Mouse (Mus musculus): ENCODE results near the gene Klhl18. TPM values are rescaled to one million over a fixed set of nuclear protein-coding genes. Genes with fewer than 3 reads are reported as not detected.

Klhl18 gene
- total RNA-seq, 2 experiments from 2014 or later, result 12.4 to 14.0 TPM

Other genes starting within 250 kb of the Klhl18 start
- under 1 TPM in 1 of 2 experiments, not detected in 1; 0.39 TPM for gene Cspg5, start 232.9 kb downstream of the Klhl18 start, total RNA-seq (2021)
- 1 to 10 TPM; 1.8 to 2.7 TPM for gene Elp6, start 171.5 kb downstream of the Klhl18 start, total RNA-seq (2021)
- gene Scap, start 143.4 kb downstream of the Klhl18 start, total RNA-seq (2021), result 10 to 100 TPM; 23.8 to 31.3 TPM
- 10 to 100 TPM; 13.4 to 14.6 TPM for gene Ptpn23, start 68.5 kb downstream of the Klhl18 start, total RNA-seq (2021)
- not detected for gene Ngp, start 56.9 kb downstream of the Klhl18 start, total RNA-seq (2021)
- 1 to 10 TPM in 1 of 2 experiments, under 1 TPM in 1; 0.27 to 1.3 TPM for gene Kif9, start 264 bp upstream of the Klhl18 start, total RNA-seq (2021)
- gene Setd2, start 55.9 kb upstream of the Klhl18 start, total RNA-seq (2021), result 10 to 100 TPM; 39.7 to 40.5 TPM
- gene Nradd, start 147.8 kb upstream of the Klhl18 start, total RNA-seq (2021), result 1 to 10 TPM; 1.4 to 2.0 TPM
- gene Nbeal2, start 177.5 kb upstream of the Klhl18 start, total RNA-seq (2021), result 1 to 10 TPM; 6.8 to 7.6 TPM
- gene Ccdc12, start 179.8 kb upstream of the Klhl18 start, total RNA-seq (2021), result 10 to 100 TPM; 57.3 to 61.5 TPM